Mouse (Mus musculus): ENCODE measurements at regions not wholly inside any gene's neighbourhood (a gene's known extent, or its start where the extent isn't known, plus 50 kb on each side); places are given as distances from the start of the nearest gene placed in this dataset.

DNA sequence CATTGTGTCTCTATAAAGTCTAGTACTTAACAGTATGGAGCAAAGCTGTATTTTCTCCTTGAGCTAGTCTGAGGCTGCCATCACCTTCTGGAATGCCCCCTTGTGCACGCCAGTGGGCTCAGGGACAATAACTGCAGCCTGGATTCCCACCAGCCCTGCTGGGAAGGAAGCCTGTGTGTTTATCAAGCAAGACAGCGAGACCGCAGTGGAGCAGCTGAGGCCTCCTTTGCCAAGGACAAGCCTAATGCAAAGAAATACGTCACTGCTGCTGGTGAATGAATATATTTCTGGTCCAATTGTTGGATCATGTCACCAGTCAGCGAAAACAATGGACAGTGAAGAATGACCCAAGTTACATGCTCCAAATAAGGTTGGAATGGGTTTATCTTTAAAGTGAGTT lies 190.8 kb upstream of the Tank start:
- TF ChIP-seq CTCF (IDR thresholded peaks at IDR 0.05; ENCODE audit: low read depth, low read length) (no peak), EP300 (IDR thresholded peaks at IDR 0.05; ENCODE audit: insufficient read depth, low read depth, low read length) (no peak)

Measured in ES-Bruce4 (cell line).